Mouse (Mus musculus): Measurements from ENCODE around the gene Abcg8.

- TF ChIP-seq FLI1 (IDR thresholded peaks at IDR 0.05; ENCODE audit: low read length) (no peak), GATA1 (IDR thresholded peaks at IDR 0.05; ENCODE audit: borderline replicate concordance, low read length) (no peak)
Measured at GRCm38 (mm10) chr17:84658195-84658594, 17.9 kb upstream of the Abcg8 start.
